Mouse (Mus musculus): ENCODE measurements around the gene Optn.

- TF ChIP-seq CTCF (IDR thresholded peaks at IDR 0.05; ENCODE audit: low read depth) (no peak), EP300 (IDR thresholded peaks at IDR 0.05; ENCODE audit: low read depth) (no peak)
These were observed 19.5 kb downstream of the Optn start for GRCm38 (mm10) chr2:5044321-5044720.
